Mouse (Mus musculus) kidney, adult 2 months (tissue): ENCODE measurements around the gene Atp13a2.

ENCODE experiments used
- CTCF ChIP-seq: fragments of 200-500 bp; conservative IDR thresholded peaks from 2 replicates; pipeline ENCODE4 v1.5.1; 2011; ENCODE audit warnings: low read depth, mild to moderate bottlenecking, control low read depth, low read length, moderate library complexity, mixed read lengths; ENCODE audit not compliant: insufficient read depth, insufficient read length
- POLR2A ChIP-seq: fragments of 200-500 bp; IDR thresholded peaks from one replicate; pipeline ENCODE4 v1.6.1; 2011; ENCODE audit warnings: low read depth, low read length, control low read depth

- no peak; the same call in 1 of the 2 replicates for TF ChIP-seq CTCF
- no peak for TF ChIP-seq POLR2A
These were observed 47.2 kb downstream of the Atp13a2 start for GRCm38 (mm10) chr4:141033606-141034549.
